Mouse (Mus musculus) lung, embryonic 14.5 days (tissue): Measurements from ENCODE around the gene Vps18. TPM values are rescaled to one million over a fixed set of nuclear protein-coding genes. Genes with fewer than 3 reads are reported as not detected.

Experiments
- ATAC-seq: fragments of 200-750 bp; cut with Nextera tagmentation; 2 replicates; pipeline ENCODE4 v1.8.0; 2017; ENCODE audit warnings: mild to moderate bottlenecking, moderate TSS enrichment, moderate library complexity; ENCODE audit not compliant: insufficient read depth
- DNase-seq: peaks from one replicate; pipeline ENCODE4 v3.0.0-alpha.2; 2015
- H3K27ac ChIP-seq: fragments of 300-500 bp; sonication (generic); 2 replicates; pipeline ENCODE4 v1.5.1; 2014; ENCODE audit warnings: low read depth, mild to moderate bottlenecking, moderate library complexity
- H3K27me3 ChIP-seq: fragments of 300-500 bp; sonication (generic); 2 replicates; pipeline ENCODE4 v1.6.1; 2014; ENCODE audit warnings: low read length, control low read depth; ENCODE audit not compliant: insufficient read depth
- H3K36me3 ChIP-seq: fragments of 300-500 bp; sonication (generic); 2 replicates; pipeline ENCODE4 v1.6.1; 2014; ENCODE audit warnings: control low read depth; ENCODE audit not compliant: insufficient read depth
- H3K4me1 ChIP-seq: fragments of 300-500 bp; sonication (generic); 2 replicates; pipeline ENCODE4 v1.6.1; 2014; ENCODE audit warnings: antibody characterized with exemption, control low read depth; ENCODE audit not compliant: insufficient read depth
- H3K4me2 ChIP-seq: fragments of 300-500 bp; sonication (generic); 2 replicates; pipeline ENCODE4 v1.6.1; 2014; ENCODE audit warnings: mild to moderate bottlenecking
- H3K4me3 ChIP-seq: fragments of 300-500 bp; sonication (generic); 2 replicates; pipeline ENCODE4 v1.5.1; 2014; ENCODE audit warnings: low read depth, low read length
- H3K9ac ChIP-seq: fragments of 300-500 bp; sonication (generic); 2 replicates; pipeline ENCODE4 v1.6.1; 2014
- H3K9me3 ChIP-seq: fragments of 300-500 bp; sonication (generic); 2 replicates; pipeline ENCODE4 v1.6.1; 2016; ENCODE audit warnings: low read depth, low read length, control low read depth
- CTCF ChIP-seq: IDR thresholded peaks from 2 replicates; pipeline ENCODE4 v1.5.1; 2016; ENCODE audit warnings: antibody characterized with exemption, low read depth
- WGBS: fragments of 180-500 bp; shearing (Covaris S2); extraction: QIAGEN DNeasy Blood & Tissue Kit; methylation state at CpG from one replicate; pipeline ENCODE4 v1.1.7; 2014; 5-methylcytosine and 5-hydroxymethylcytosine counted together
- polyA plus RNA-seq: library from polyadenylated mRNA; unstranded; fragments of >200 nt; fragmentation: Nextera tagmentation; extraction: Ambion mirVana; gene quantifications from 2 replicates; pipeline ENCODE4 v1.2.1, GENCODE M21; 2014

Gene Vps18
- polyA plus RNA-seq, 1 experiment from 2014 or later: 17.5 TPM

- 93% methylated on average over 19 of the region's 19 CpGs for WGBS
- TF ChIP-seq CTCF: no peak
- ATAC-seq (no peak), DNase-seq (no peak)
- H3K27ac ChIP-seq: no peak overlapping the region
- H3K9ac ChIP-seq: no peak overlapping the region
- no peak overlapping the region for H3K4me3 ChIP-seq
- no peak overlapping the region for H3K4me2 ChIP-seq
- H3K4me1 ChIP-seq: peaks cover 8% of the 10 kb centered on the region
- H3K36me3 ChIP-seq: peaks cover 67% of the 10 kb centered on the region
- H3K9me3 ChIP-seq: no peaks in the 10 kb centered on the region
- H3K27me3 ChIP-seq: no peaks in the 10 kb centered on the region
Measured at GRCm38 (mm10) chr2:119297506-119297905, 9.0 kb downstream of the Vps18 start.

- Histone ChIP-seq H3K9me3 (no peaks in the 10 kb centered on the region), H3K4me1 (peaks cover 8% of the 10 kb centered on the region), H3K9ac (no peak overlapping the region), H3K27ac (no peak overlapping the region; the same call in 1 of the 2 replicates), H3K4me2 (no peak overlapping the region), H3K4me3 (no peak overlapping the region), H3K27me3 (no peaks in the 10 kb centered on the region), H3K36me3 (peaks cover 58% of the 10 kb centered on the region)
- DNase-seq: peak; percentile 86
- 40% methylated on average over 5 of the region's 5 CpGs for WGBS
- no peak for ATAC-seq
- TF ChIP-seq CTCF: peak; percentile 79
Measured at GRCm38 (mm10) chr2:119298330-119298729, 9.8 kb downstream of the Vps18 start.

GRCm38 (mm10) chr2:119298839-119299238, 10.3 kb downstream of the Vps18 start:
- TF ChIP-seq CTCF: no peak
- no peak overlapping the region for H3K4me2 ChIP-seq
- ATAC-seq: no peak
- no peaks in the 10 kb centered on the region for H3K9me3 ChIP-seq
- peak overlapping the region; percentile 67 for H3K27ac ChIP-seq
- H3K36me3 ChIP-seq: peaks cover 53% of the 10 kb centered on the region
- H3K4me3 ChIP-seq: no peak overlapping the region
- no peak overlapping the region for H3K9ac ChIP-seq
- H3K4me1 ChIP-seq: peaks cover 8% of the 10 kb centered on the region
- WGBS: 84% methylated on average over 2 of the region's 2 CpGs
- no peak for DNase-seq
- H3K27me3 ChIP-seq: no peaks in the 10 kb centered on the region

- Histone ChIP-seq H3K27me3 (no peaks in the 10 kb centered on the region), H3K27ac (peak overlapping the region; percentile 67; the same call in 1 of the 2 replicates), H3K4me2 (peak overlapping the region; percentile 50), H3K4me1 (peaks cover 8% of the 10 kb centered on the region), H3K4me3 (peak overlapping the region; percentile 8; the same call in 1 of the 2 replicates), H3K36me3 (peaks cover 40% of the 10 kb centered on the region), H3K9ac (peak overlapping the region; percentile 20; the same call in 1 of the 2 replicates), H3K9me3 (no peaks in the 10 kb centered on the region)
- ATAC-seq (peak; percentile 78), DNase-seq (peak; percentile 94)
- 5% methylated on average over 15 of the region's 15 CpGs for WGBS
- TF ChIP-seq CTCF: peak; percentile 82
Measured at GRCm38 (mm10) chr2:119299981-119300818, 11.7 kb downstream of the Vps18 start.

GRCm38 (mm10) chr2:119300819-119301493, 12.4 kb downstream of the Vps18 start:
- ATAC-seq: 0 out of 2 replicates have a peak, but pooled peaks have one; percentile 2
- DNase-seq: no peak
- H3K4me1 ChIP-seq: peaks cover 11% of the 10 kb centered on the region
- no peak for TF ChIP-seq CTCF
- peak overlapping the region; percentile 50 for H3K4me2 ChIP-seq
- no peaks in the 10 kb centered on the region for H3K9me3 ChIP-seq
- WGBS: 47% methylated on average over 7 of the region's 7 CpGs
- peaks cover 36% of the 10 kb centered on the region for H3K36me3 ChIP-seq
- peak overlapping the region; percentile 60; the same call in 1 of the 2 replicates for H3K27ac ChIP-seq
- H3K9ac ChIP-seq: no peak overlapping the region
- H3K27me3 ChIP-seq: no peaks in the 10 kb centered on the region
- no peak overlapping the region for H3K4me3 ChIP-seq

GRCm38 (mm10) chr2:119302876-119303275, 14.3 kb downstream of the Vps18 start:
- 64% methylated on average over 6 of the region's 6 CpGs for WGBS

GRCm38 (mm10) chr2:119304391-119304790, 15.9 kb downstream of the Vps18 start:
- Histone ChIP-seq H3K36me3 (peaks cover 5% of the 10 kb centered on the region), H3K27ac (peak overlapping the region; percentile 36; the same call in 1 of the 2 replicates), H3K9ac (no peak overlapping the region; the same call in 1 of the 2 replicates), H3K9me3 (no peaks in the 10 kb centered on the region), H3K4me1 (peaks cover 11% of the 10 kb centered on the region), H3K4me2 (no peak overlapping the region), H3K4me3 (no peak overlapping the region), H3K27me3 (no peaks in the 10 kb centered on the region)
- TF ChIP-seq CTCF: no peak
- DNase-seq (no peak), ATAC-seq (peak; percentile 16; the same call in 1 of the 2 replicates)
- WGBS: 35% methylated on average over 3 of the region's 3 CpGs

More at GRCm38 (mm10) chr2:119302876-119303275, 14.3 kb downstream of the Vps18 start:
- Histone ChIP-seq H3K4me3 (no peak overlapping the region), H3K9me3 (no peaks in the 10 kb centered on the region), H3K4me1 (peaks cover 11% of the 10 kb centered on the region), H3K36me3 (peaks cover 19% of the 10 kb centered on the region), H3K9ac (no peak overlapping the region), H3K27me3 (no peaks in the 10 kb centered on the region), H3K4me2 (no peak overlapping the region), H3K27ac (no peak overlapping the region)
- TF ChIP-seq CTCF: no peak
- ATAC-seq (no peak), DNase-seq (no peak)
